In the genomic region with DNA sequence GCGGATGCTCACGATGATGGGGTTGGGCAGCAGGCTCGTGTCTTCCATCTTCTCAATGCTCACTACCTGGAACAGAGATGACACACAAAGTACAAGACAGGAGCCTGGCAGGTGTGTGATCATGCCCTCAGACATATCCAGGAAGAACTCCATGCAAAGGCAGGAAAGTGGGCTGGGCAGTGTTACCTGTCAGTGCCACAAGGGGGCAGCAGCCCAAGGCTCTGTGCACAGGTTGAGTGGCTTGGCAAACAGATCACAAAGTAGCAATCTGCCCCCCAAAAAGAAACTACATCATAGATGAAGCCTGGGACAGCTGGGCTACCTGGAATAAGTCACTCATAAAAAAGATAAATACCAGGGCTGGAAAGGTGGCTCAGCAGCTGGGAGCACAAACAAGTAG, we compare ENCODE assay signal across 9 mouse cellular contexts. TPM values are rescaled to one million over a fixed set of nuclear protein-coding genes. Genes with fewer than 3 reads are reported as not detected.
DNase-seq lines count a peak whose midpoint lies in the region; ATAC-seq lines count a peak whose summit lies in the region.
"Had no signal": no experiment of that assay in that cellular context is flagged by ENCODE, and none has a peak within 500 bp of the region (broad histone marks: within the 10 kb centered on the region; RNA-seq: fewer than 3 reads in every experiment).

No protein-coding gene starts in this region.

- no peaks in the 10 kb centered on the region for H3K9me3 ChIP-seq in forebrain, embryonic 16.5 days (ENCODE audit: control insufficient read depth, low read length)
- H3K9me3 ChIP-seq in hindbrain, embryonic 10.5 days = no peaks in the 10 kb centered on the region

- no peaks in the 10 kb centered on the region; the same call in 1 of the 2 replicates for H3K4me1 ChIP-seq in forebrain, embryonic 16.5 days (replicated peaks; ENCODE audit: control insufficient read depth, insufficient read depth, low read length)
- H3K4me1 ChIP-seq in hindbrain, embryonic 10.5 days (replicated peaks) = peaks cover 10% of the 10 kb centered on the region

- no peak overlapping the region for H3K9ac ChIP-seq in forebrain, embryonic 16.5 days (replicated peaks; ENCODE audit: low read depth, low read length)
- H3K9ac ChIP-seq: heart, embryonic 13.5 days had no signal

- H3K36me3 ChIP-seq in forebrain, embryonic 16.5 days (ENCODE audit: control insufficient read depth, insufficient read depth) = no peaks in the 10 kb centered on the region
- H3K36me3 ChIP-seq in hindbrain, embryonic 10.5 days = peaks cover 8% of the 10 kb centered on the region

- WGBS in forebrain, embryonic 16.5 days = 50% methylated on average over 3 of the region's 3 CpGs
- 57% methylated on average over 3 of the region's 3 CpGs for WGBS in hindbrain, embryonic 10.5 days

- ATAC-seq in forebrain, embryonic 16.5 days = peak; percentile 58

- no peak overlapping the region for H3K4me3 ChIP-seq in forebrain, embryonic 16.5 days (replicated peaks; ENCODE audit: low read length)
- no peak overlapping the region for H3K4me3 ChIP-seq in hindbrain, embryonic 10.5 days
- H3K4me3 ChIP-seq: heart, embryonic 13.5 days had no signal

- DNase-seq in ES-CJ7 (ENCODE audit: low read depth, low spot score) = peak; percentile 81
- DNase-seq in c-Kit-positive CD71-positive TER-119-positive erythroid progenitor cells, embryonic 14.5 days (ENCODE audit: low spot score) = peak; percentile 73
- peak; percentile 78 for DNase-seq in hindbrain, embryonic 10.5 days (ENCODE audit: low spot score)
- peak; percentile 74 to 87 for DNase-seq in layer of hippocampus, postnatal 25 days (ENCODE audit: extremely low spot score in 1 of 2, low spot score in 1 of 2)
- peak; percentile 78 to 85 for DNase-seq in lung, postnatal 4 days
- DNase-seq in retina, postnatal 7 days (ENCODE audit: low read depth, low spot score) = peak; percentile 46
- peak; percentile 56 to 73 for DNase-seq in urinary bladder, adult 18-20 months (ENCODE audit: low spot score in 2 of 2)

- no peaks in the 10 kb centered on the region for H3K27me3 ChIP-seq in forebrain, embryonic 16.5 days (replicated peaks; ENCODE audit: control insufficient read depth, insufficient read depth, low read length)
- 0 out of 2 replicates have a peak, but pooled peaks cover 4% of the 10 kb centered on the region for H3K27me3 ChIP-seq in hindbrain, embryonic 10.5 days (ENCODE audit: insufficient read depth, poor library complexity, severe bottlenecking)
- H3K27me3 ChIP-seq: heart, embryonic 13.5 days had no signal

- no peak overlapping the region for H3K27ac ChIP-seq in forebrain, embryonic 16.5 days (ENCODE audit: low read length)
- no peak overlapping the region for H3K27ac ChIP-seq in hindbrain, embryonic 10.5 days
- H3K27ac ChIP-seq: heart, embryonic 13.5 days had no signal

- no peak overlapping the region for H3K4me2 ChIP-seq in forebrain, embryonic 16.5 days (ENCODE audit: low read length)
- H3K4me2 ChIP-seq: heart, embryonic 13.5 days had no signal

RNA-seq across cellular contexts. Expression of a gene that starts 24.5 kb away (rescaled TPM):
- 288 and 293 TPM in 2 replicates for polyA plus RNA-seq in forebrain, embryonic 16.5 days (2015; fragmentation: Nextera tagmentation; extraction: Ambion mirVana)
- polyA plus RNA-seq in hindbrain, embryonic 10.5 days (2016; fragmentation: Nextera tagmentation; extraction: Ambion mirVana) = 425 and 430 TPM in 2 replicates
- 100 to 1,000 TPM; 535 to 544 TPM for total RNA-seq in layer of hippocampus, postnatal 25 days (2021)
